9 mouse cellular contexts compared by ENCODE assay signal in the genomic region with DNA sequence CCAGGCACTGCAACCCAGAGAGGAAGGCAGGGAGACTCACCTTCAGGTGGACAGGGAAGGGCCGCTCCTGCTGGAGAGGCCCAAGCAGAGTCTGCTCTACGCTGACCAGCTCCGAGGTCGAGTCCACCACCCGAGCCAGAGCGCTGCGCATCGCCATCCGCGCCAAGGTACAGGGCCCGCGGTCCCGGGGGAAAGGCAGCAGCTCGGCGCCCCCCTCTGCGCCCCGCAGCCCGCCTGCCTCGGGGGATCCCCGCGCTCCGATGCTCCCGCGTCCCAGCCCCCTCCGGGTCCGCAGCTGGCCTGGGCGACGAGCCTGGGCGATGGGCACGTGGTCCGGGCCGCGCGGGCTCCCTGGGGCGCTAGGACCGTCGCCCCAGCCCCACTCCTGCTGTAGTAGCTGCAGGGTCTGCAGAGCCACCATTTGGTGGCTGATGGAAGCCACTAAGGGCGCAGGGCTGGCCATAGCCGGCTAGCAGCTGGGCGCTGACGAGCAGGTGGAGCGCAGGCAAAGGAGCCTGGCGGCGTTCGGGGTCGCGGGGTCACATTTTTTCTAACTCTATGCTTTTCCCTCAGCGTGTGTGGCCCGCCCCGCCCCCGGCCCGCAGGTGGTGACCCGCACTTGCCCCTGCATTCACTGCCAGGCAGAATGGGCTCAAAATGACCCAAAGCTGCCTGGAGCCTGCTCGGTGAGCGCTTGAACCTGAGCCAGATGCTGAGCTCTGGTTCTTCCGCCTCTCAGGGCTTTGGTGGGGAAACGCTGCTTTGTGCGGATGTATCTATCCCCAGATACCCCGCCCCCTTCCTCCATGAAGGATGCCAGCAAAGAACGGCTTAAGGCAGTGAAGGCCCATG. TPM values are rescaled to one million over a fixed set of nuclear protein-coding genes. Genes with fewer than 3 reads are reported as not detected.
A peak's percentile ranks its signal among the peaks of the same experiment; 100 is the strongest.
DNase-seq lines count a peak whose midpoint lies in the region; ATAC-seq lines count a peak whose summit lies in the region.
"Had no signal": no experiment of that assay in that cellular context is flagged by ENCODE, and none has a peak within 500 bp of the region (broad histone marks: within the 10 kb centered on the region; RNA-seq: fewer than 3 reads in every experiment).

A gene (plus strand): TSS at position 102 of the 852 bp plus-strand sequence.
A gene (minus strand): TSS at position 560 of the 852 bp plus-strand sequence.

- WGBS in midbrain, embryonic 16.5 days = under 1% methylated on average over 40 of the region's 60 CpGs

- no peaks in the 10 kb centered on the region for H3K27me3 ChIP-seq in midbrain, embryonic 16.5 days (ENCODE audit: control insufficient read depth, insufficient read depth, low read depth, low read length)

- peak within 1 kb of the TSS; percentile 60 for H3K4me3 ChIP-seq in midbrain, embryonic 16.5 days (ENCODE audit: low read depth, low read length)

- H3K27ac ChIP-seq in midbrain, embryonic 16.5 days (ENCODE audit: low read length) = peak within 1 kb of the TSS; percentile 64

- no peaks in the 10 kb centered on the region for H3K9me3 ChIP-seq in midbrain, embryonic 16.5 days (replicated peaks; ENCODE audit: control insufficient read depth, low read length, poor library complexity, severe bottlenecking)

- intact Hi-C loops in left cerebral cortex, postnatal 36 days (cut with DNase I) = no loop called here

- H3K9ac ChIP-seq in midbrain, embryonic 16.5 days (ENCODE audit: low read depth, low read length) = peak within 1 kb of the TSS; percentile 78

- peaks cover 3% of the 10 kb centered on the region; the same call in 1 of the 2 replicates for H3K4me1 ChIP-seq in midbrain, embryonic 16.5 days (ENCODE audit: control insufficient read depth, insufficient read depth, low read length)

- peak; percentile 88 for DNase-seq in heart, adult 11 months
- DNase-seq in heart, adult 8-10 months (ENCODE audit: low spot score) = no peak
- peak; percentile 69 to 72 for DNase-seq in cerebellum, postnatal 10 days
- DNase-seq in frontal cortex, postnatal 36 days (ENCODE audit: low spot score in 2 of 2) = peak; percentile 13 to 16
- peak; percentile 19 to 43 for DNase-seq in left cerebral cortex, postnatal 36 days (ENCODE audit: low spot score in 2 of 2)
- peak; percentile 71 for DNase-seq in thymus, postnatal 0 days (ENCODE audit: low spot score)

- H3K4me2 ChIP-seq in midbrain, embryonic 16.5 days (ENCODE audit: low read length) = peak within 1 kb of the TSS; percentile 94

- H3K36me3 ChIP-seq in midbrain, embryonic 16.5 days (ENCODE audit: control insufficient read depth, insufficient read depth, low read length) = no peaks in the 10 kb centered on the region

- peak; percentile 63 for ATAC-seq in inflammation-experienced regulatory T-cells, adult 6 months
- peak; percentile 89 for ATAC-seq in midbrain, embryonic 16.5 days

RNA-seq across cellular contexts. Expression of the first gene that starts in this region (rescaled TPM):
- total RNA-seq in heart, adult 8-10 months (2022) = 10 to 100 TPM in 3 of 4 experiments, 1 to 10 TPM in 1; 9.8 to 13.4 (median 11.0) TPM
- polyA plus RNA-seq in inflammation-experienced regulatory T-cells, adult 6 months (2017; shearing (Covaris generic)) = 10 to 100 TPM; 29.5 to 69.7 (median 35.2) TPM
- 10 to 100 TPM; 12.3 TPM for total RNA-seq in left cerebral cortex, postnatal 36 days (2021)
- polyA plus RNA-seq in midbrain, embryonic 16.5 days (2015; fragmentation: Nextera tagmentation; extraction: Ambion mirVana) = 27.4 and 32.0 TPM in 2 replicates
- 128 and 130 TPM in 2 replicates for polyA plus RNA-seq in thymus, postnatal 0 days (2015; fragmentation: Nextera tagmentation; extraction: Ambion mirVana)

RNA-seq across cellular contexts. Expression of the second gene that starts in this region (rescaled TPM):
- total RNA-seq in heart, adult 8-10 months (2022) = under 1 TPM in 1 of 4 experiments, not detected in 3; 0.17 TPM
- polyA plus RNA-seq in inflammation-experienced regulatory T-cells, adult 6 months (2017; shearing (Covaris generic)) = not detected
- total RNA-seq in left cerebral cortex, postnatal 36 days (2021) = 1 to 10 TPM; 5.9 to 9.8 TPM
- polyA plus RNA-seq in midbrain, embryonic 16.5 days (2015; fragmentation: Nextera tagmentation; extraction: Ambion mirVana) = 16.3 and 18.9 TPM in 2 replicates
- 5.6 and 6.4 TPM in 2 replicates for polyA plus RNA-seq in thymus, postnatal 0 days (2015; fragmentation: Nextera tagmentation; extraction: Ambion mirVana)
- polyA plus RNA-seq: C2C12 had no signal

Comparison
In these comparisons a context has a peak if more than half of its experiments do, and no peak if none do; other contexts are left out.
1. RNA of the second gene that starts in this region (total RNA-seq): 5.9 to 9.8 TPM in left cerebral cortex, postnatal 36 days; 0.17 TPM in heart, adult 8-10 months; every median in the first group is over 4 times any median in the second.